In the genomic region with DNA sequence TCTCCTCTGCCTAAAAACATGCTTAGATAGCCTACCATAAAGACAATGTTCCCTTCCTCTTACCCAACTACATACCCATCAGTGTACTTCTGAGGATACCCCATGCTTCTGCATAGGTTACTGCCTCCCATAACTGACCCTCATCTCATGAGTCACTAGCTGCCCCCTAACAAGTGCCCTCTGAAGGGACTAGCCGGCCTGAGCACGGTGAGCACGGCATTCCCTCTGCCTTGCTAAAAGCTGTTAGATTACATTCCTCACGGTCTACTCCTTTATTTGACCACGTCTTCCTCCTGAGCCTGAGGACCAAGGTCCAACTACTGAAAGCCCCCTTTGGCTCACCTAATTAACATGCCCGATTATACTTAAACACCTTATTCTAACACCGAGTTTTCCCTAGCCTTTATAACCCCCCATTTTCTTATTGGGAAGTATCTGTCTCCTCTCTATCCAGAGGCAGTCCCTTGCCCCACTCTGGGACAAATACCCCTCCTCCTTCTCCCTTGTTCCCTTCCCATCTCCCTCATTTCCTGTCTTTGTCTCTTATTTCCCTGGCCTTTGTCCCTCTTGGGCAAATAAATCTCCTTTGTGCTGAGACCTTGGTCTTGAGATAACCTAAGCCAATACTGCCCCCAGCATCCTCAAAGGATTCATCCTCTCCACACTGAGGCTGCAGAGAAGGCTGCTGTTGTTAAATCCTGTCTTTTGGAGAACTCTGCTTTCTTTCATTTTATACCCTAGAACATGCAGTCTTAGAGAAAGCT, we compare ENCODE assay signal across 24 mouse cellular contexts.
DNase-seq lines count a peak whose midpoint lies in the region; ATAC-seq and TF ChIP-seq lines count a peak whose summit lies in the region.
"Had no signal": no experiment of that assay in that cellular context is flagged by ENCODE, and none has a peak within 500 bp of the region (broad histone marks: within the 10 kb centered on the region; RNA-seq: fewer than 3 reads in every experiment).

No protein-coding gene starts in this region.

- peaks cover 22% of the 10 kb centered on the region for H3K4me1 ChIP-seq in heart, embryonic 12.5 days (replicated peaks)
- H3K4me1 ChIP-seq in lung, embryonic 15.5 days: peaks cover 24% of the 10 kb centered on the region
- H3K4me1 ChIP-seq in intestine, embryonic 16.5 days (ENCODE audit: control insufficient read depth, insufficient read depth, low read length): peaks cover 5% of the 10 kb centered on the region; the same call in 1 of the 2 replicates
- no peaks in the 10 kb centered on the region for H3K4me1 ChIP-seq in stomach, postnatal 0 days (replicated peaks; ENCODE audit: control insufficient read depth, insufficient read depth)
- H3K4me1 ChIP-seq: forebrain, embryonic 13.5 days; hindbrain, embryonic 12.5 days had no signal

- WGBS in heart, embryonic 12.5 days: 47% methylated on average over 7 of the region's 7 CpGs
- 57% methylated on average over 7 of the region's 7 CpGs for WGBS in lung, embryonic 15.5 days
- 50% methylated on average over 7 of the region's 7 CpGs for WGBS in intestine, embryonic 16.5 days
- 39% methylated on average over 7 of the region's 7 CpGs for WGBS in stomach, postnatal 0 days

- H3K36me3 ChIP-seq in heart, embryonic 12.5 days: peaks cover 19% of the 10 kb centered on the region
- no peaks in the 10 kb centered on the region for H3K36me3 ChIP-seq in lung, embryonic 15.5 days
- no peaks in the 10 kb centered on the region for H3K36me3 ChIP-seq in intestine, embryonic 16.5 days (ENCODE audit: control insufficient read depth, insufficient read depth, low read length)
- H3K36me3 ChIP-seq in stomach, postnatal 0 days (ENCODE audit: control insufficient read depth, insufficient read depth, low read length): no peaks in the 10 kb centered on the region
- H3K36me3 ChIP-seq: heart, embryonic 15.5 days; hindbrain, embryonic 12.5 days had no signal

- TF ChIP-seq CTCF in stomach, postnatal 0 days (IDR thresholded peaks at IDR 0.05; ENCODE audit: low read depth): no peak

- H3K4me3 ChIP-seq in heart, embryonic 12.5 days: no peak overlapping the region
- H3K4me3 ChIP-seq in lung, embryonic 15.5 days: no peak overlapping the region
- H3K4me3 ChIP-seq in intestine, embryonic 16.5 days (ENCODE audit: low read length): no peak overlapping the region
- no peak overlapping the region for H3K4me3 ChIP-seq in stomach, postnatal 0 days (ENCODE audit: low read depth, low read length)
- H3K4me3 ChIP-seq: embryonic facial prominence, embryonic 10.5 days; forebrain, embryonic 13.5 days; gastrocnemius, adult 2 months; heart, embryonic 15.5 days; hindbrain, embryonic 12.5 days had no signal

- H3K9ac ChIP-seq in heart, embryonic 12.5 days: no peak overlapping the region
- H3K9ac ChIP-seq in lung, embryonic 15.5 days: no peak overlapping the region
- H3K9ac ChIP-seq in intestine, embryonic 16.5 days (ENCODE audit: low read depth, low read length): no peak overlapping the region
- H3K9ac ChIP-seq in stomach, postnatal 0 days (ENCODE audit: low read length): no peak overlapping the region
- H3K9ac ChIP-seq: forebrain, embryonic 13.5 days; forebrain, postnatal 0 days; heart, embryonic 15.5 days; hindbrain, embryonic 12.5 days had no signal

- no peaks in the 10 kb centered on the region for H3K27me3 ChIP-seq in heart, embryonic 12.5 days (replicated peaks)
- no peaks in the 10 kb centered on the region for H3K27me3 ChIP-seq in lung, embryonic 15.5 days
- H3K27me3 ChIP-seq in intestine, embryonic 16.5 days (replicated peaks; ENCODE audit: control insufficient read depth, insufficient read depth, low read length): no peaks in the 10 kb centered on the region
- no peaks in the 10 kb centered on the region for H3K27me3 ChIP-seq in stomach, postnatal 0 days (ENCODE audit: control insufficient read depth, insufficient read depth, low read length)
- H3K27me3 ChIP-seq: CH12.LX; forebrain, embryonic 13.5 days; heart, embryonic 15.5 days; hindbrain, embryonic 12.5 days; Patski had no signal

- no peak overlapping the region for H3K4me2 ChIP-seq in heart, embryonic 12.5 days
- no peak overlapping the region for H3K4me2 ChIP-seq in lung, embryonic 15.5 days
- no peak overlapping the region for H3K4me2 ChIP-seq in intestine, embryonic 16.5 days (ENCODE audit: low read depth, low read length)
- H3K4me2 ChIP-seq in stomach, postnatal 0 days (replicated peaks; ENCODE audit: low read depth): no peak overlapping the region
- H3K4me2 ChIP-seq: forebrain, embryonic 13.5 days; heart, embryonic 15.5 days; hindbrain, embryonic 12.5 days had no signal

- DNase-seq in heart, postnatal 14 days: no peak
- DNase-seq in lung, postnatal 25 days (ENCODE audit: low spot score): no peak
- peak; percentile 42 for DNase-seq in stomach, postnatal 0 days (ENCODE audit: low spot score)
- no peak for DNase-seq in adrenal gland, postnatal 10 days
- DNase-seq in embryo, embryonic 9.5 days (ENCODE audit: extremely low spot score): no peak
- DNase-seq: adrenal gland, postnatal 25 days; cerebellum, adult 18-20 months; cerebellum, adult 9-11 months; cerebellum, postnatal 36 days; forebrain, postnatal 0 days; gastrocnemius, adult 2 months; gastrocnemius, postnatal 25 days; heart, postnatal 4 days had no signal

- no peaks in the 10 kb centered on the region for H3K9me3 ChIP-seq in heart, embryonic 12.5 days (replicated peaks)
- H3K9me3 ChIP-seq in lung, embryonic 15.5 days: no peaks in the 10 kb centered on the region
- no peaks in the 10 kb centered on the region for H3K9me3 ChIP-seq in intestine, embryonic 16.5 days (ENCODE audit: control insufficient read depth, low read length)
- no peaks in the 10 kb centered on the region for H3K9me3 ChIP-seq in stomach, postnatal 0 days (ENCODE audit: control insufficient read depth, low read length)
- H3K9me3 ChIP-seq: embryonic facial prominence, embryonic 10.5 days; forebrain, embryonic 13.5 days; heart, embryonic 15.5 days; hindbrain, embryonic 12.5 days had no signal

- intact Hi-C loops in heart, postnatal 14 days (cut with DNase I): no loop called here

- H3K27ac ChIP-seq in heart, embryonic 12.5 days (ENCODE audit: poor library complexity, severe bottlenecking): 0 out of 2 replicates have a peak overlapping the region, but pooled peaks have one; percentile 29
- peak overlapping the region; percentile 55 for H3K27ac ChIP-seq in lung, embryonic 15.5 days
- no peak overlapping the region for H3K27ac ChIP-seq in intestine, embryonic 16.5 days (ENCODE audit: low read length)
- H3K27ac ChIP-seq in stomach, postnatal 0 days (replicated peaks): no peak overlapping the region
- H3K27ac ChIP-seq: embryonic facial prominence, embryonic 10.5 days; forebrain, embryonic 13.5 days; gastrocnemius, adult 2 months; heart, embryonic 15.5 days; hindbrain, embryonic 12.5 days had no signal

- no peak for ATAC-seq in heart, embryonic 12.5 days (ENCODE audit: insufficient number of reproducible peaks, low FRiP score)
- ATAC-seq in lung, embryonic 15.5 days (ENCODE audit: borderline replicate concordance, extremely low read depth, low FRiP score, low TSS enrichment): no peak; the same call in 1 of the 2 replicates
- ATAC-seq in intestine, embryonic 16.5 days: peak; percentile 79
- ATAC-seq in stomach, postnatal 0 days (ENCODE audit: low FRiP score, low TSS enrichment): peak; percentile 86
- ATAC-seq: activated CD4-positive, CD25-positive, alpha-beta regulatory T cell, adult 4 months; forebrain, embryonic 13.5 days; forebrain, postnatal 0 days; hindbrain, embryonic 16.5 days; Patski had no signal

- no peak for TF ChIP-seq EP300 in stomach, postnatal 0 days (optimal IDR thresholded peaks at IDR 0.05)

Comparison
In these comparisons a context has a peak if more than half of its experiments do, and no peak if none do; other contexts are left out.
1. ATAC-seq: peak in intestine, embryonic 16.5 days (single experiment) and stomach, postnatal 0 days (single experiment); none in heart, embryonic 12.5 days (single experiment) and lung, embryonic 15.5 days (single experiment).
2. H3K27ac ChIP-seq: peak in heart, embryonic 12.5 days (single experiment) and lung, embryonic 15.5 days (single experiment); none in intestine, embryonic 16.5 days (single experiment) and stomach, postnatal 0 days (single experiment).